Mouse (Mus musculus): Measurements from ENCODE around the gene Tmem132b. TPM values are rescaled to one million over a fixed set of nuclear protein-coding genes. Genes with fewer than 3 reads are reported as not detected.

Gene Tmem132b
- polyA plus RNA-seq, 1 experiment from 2014 or later = 0.41 TPM

DNA sequence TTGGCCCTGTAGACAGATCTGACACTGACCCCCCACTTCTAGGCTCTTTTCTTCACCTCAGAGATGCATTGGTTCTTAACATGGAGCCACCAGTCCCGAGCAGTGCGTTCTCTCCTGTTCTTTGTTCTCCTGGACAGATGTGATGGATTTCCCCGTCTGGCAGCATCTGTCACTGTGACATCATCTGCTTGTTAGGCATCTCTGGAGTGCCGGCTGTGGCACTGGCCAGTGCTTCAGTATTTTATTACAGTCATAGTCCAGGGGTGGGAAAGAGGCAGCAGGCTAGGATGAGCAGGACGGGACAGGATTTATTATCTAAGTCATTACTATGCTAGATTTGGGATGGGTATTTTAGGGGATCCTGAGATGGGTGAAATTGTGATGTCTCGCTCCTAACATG, 31.9 kb downstream of the Tmem132b start:
- H3K4me3 ChIP-seq = no peak overlapping the region
- peaks cover 10% of the 10 kb centered on the region; the same call in 1 of the 2 replicates for H3K9me3 ChIP-seq
- DNase-seq (ENCODE audit: low spot score) = peak; percentile 34
- WGBS = 65% methylated on average over 6 of the region's 6 CpGs
- H3K4me1 ChIP-seq (replicated peaks) = 0 out of 2 replicates have a peak, but pooled peaks cover 5% of the 10 kb centered on the region
- peak overlapping the region; percentile 35; the same call in 1 of the 2 replicates for H3K27ac ChIP-seq
- H3K36me3 ChIP-seq = no peaks in the 10 kb centered on the region
- H3K27me3 ChIP-seq (ENCODE audit: insufficient read depth, poor library complexity, severe bottlenecking) = no peaks in the 10 kb centered on the region

DNA sequence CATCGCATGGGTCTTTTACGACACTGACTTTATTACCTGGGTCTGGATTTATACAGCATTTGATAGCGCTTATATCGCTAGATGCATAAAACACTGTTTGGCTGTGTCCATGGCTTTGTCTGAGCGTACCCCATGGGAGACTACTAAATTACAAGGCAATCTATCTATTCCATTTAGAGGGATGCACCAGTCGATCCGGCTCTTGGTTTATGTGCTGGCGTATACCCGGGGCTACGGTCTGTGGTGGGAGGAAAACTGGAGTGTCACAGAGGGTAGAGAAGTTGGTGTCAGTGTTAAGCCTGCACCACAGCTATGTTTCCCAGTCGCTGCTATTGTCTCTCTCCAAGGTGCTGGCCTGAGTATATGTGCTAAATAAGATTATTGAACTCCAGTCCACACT, 34.2 kb downstream of the Tmem132b start:
- H3K27me3 ChIP-seq (ENCODE audit: insufficient read depth, poor library complexity, severe bottlenecking) = no peaks in the 10 kb centered on the region
- H3K4me1 ChIP-seq (replicated peaks) = 0 out of 2 replicates have a peak, but pooled peaks cover 5% of the 10 kb centered on the region
- no peaks in the 10 kb centered on the region for H3K36me3 ChIP-seq
- WGBS = 82% methylated on average over 11 of the region's 11 CpGs
- no peak for DNase-seq (ENCODE audit: low spot score)
- H3K9me3 ChIP-seq = peaks cover 10% of the 10 kb centered on the region; the same call in 1 of the 2 replicates
- H3K27ac ChIP-seq = no peak overlapping the region
- H3K4me3 ChIP-seq = no peak overlapping the region

DNA sequence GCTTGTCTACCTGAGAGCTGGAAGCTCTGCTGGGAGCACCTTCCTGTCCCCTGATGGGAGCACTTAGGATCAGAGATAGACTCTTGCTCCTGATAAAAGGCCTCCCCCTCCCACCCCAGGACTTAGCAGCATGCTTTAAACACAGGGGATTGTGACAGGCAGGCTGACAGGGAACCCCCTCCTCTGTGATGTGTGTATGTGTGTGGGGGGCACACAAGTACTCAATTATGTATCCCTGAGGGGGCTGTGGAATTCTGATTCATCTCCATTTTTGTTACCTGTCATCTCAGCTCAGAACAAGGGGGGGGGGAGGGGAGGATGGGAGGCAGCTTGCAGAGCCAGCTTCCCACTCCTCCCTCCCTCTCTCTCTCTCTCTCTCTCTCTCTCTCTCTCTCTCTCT, 36.9 kb downstream of the Tmem132b start:
- H3K27ac ChIP-seq = no peak overlapping the region
- no peaks in the 10 kb centered on the region for H3K9me3 ChIP-seq
- H3K4me3 ChIP-seq = no peak overlapping the region
- H3K4me1 ChIP-seq (replicated peaks) = 0 out of 2 replicates have a peak, but pooled peaks cover 3% of the 10 kb centered on the region
- H3K36me3 ChIP-seq = no peaks in the 10 kb centered on the region
- no peak for DNase-seq (ENCODE audit: low spot score)
- H3K27me3 ChIP-seq (ENCODE audit: insufficient read depth, poor library complexity, severe bottlenecking) = no peaks in the 10 kb centered on the region

DNA sequence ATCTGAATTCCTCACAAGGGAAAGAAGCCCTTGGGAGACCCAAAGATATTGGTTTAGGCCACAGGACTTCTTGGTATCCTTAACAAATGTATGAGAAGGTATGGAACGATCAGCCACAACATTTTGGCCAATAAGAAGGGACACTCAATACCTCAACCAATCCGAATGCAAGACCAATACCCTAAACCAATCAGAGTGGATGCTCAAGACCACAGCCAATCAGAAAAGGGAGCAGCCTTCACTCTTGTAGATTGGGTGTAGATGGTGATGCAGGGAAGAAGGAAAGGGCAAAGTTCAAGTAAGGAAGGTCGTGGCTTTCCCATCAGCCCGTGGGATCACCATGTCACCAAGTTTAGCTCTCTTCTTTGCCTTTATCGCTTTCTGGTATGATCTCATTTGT, 40.4 kb downstream of the Tmem132b start:
- WGBS = 88% methylated on average over 5 of the region's 5 CpGs
- Histone ChIP-seq H3K4me1 (replicated peaks) (peaks cover 22% of the 10 kb centered on the region), H3K36me3 (no peaks in the 10 kb centered on the region), H3K27ac (no peak overlapping the region), H3K9me3 (no peaks in the 10 kb centered on the region), H3K4me3 (no peak overlapping the region), H3K27me3 (ENCODE audit: insufficient read depth, poor library complexity, severe bottlenecking) (no peaks in the 10 kb centered on the region; the same call in 1 of the 2 replicates)
- DNase-seq (ENCODE audit: low spot score) = no peak

DNA sequence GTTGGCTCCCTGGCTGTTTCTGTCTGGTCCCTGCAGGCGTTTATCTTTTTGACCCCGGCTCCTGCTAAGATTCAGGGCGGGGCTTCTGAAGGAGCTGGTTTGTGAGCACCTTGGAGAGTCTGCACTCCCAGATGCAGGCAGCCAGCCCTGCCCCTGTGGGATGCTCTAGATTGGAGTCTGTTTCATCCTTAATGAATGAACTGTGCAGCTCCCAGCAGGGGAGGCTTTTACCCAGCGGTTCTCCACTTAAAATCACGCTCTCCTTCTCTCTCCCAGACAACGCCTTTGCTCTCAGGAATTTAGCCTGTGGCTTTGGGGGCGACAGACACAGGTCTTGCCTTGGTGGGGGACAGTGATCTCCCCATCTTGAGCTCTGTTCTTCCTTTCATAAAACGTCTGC, 43.3 kb downstream of the Tmem132b start:
- Histone ChIP-seq H3K9me3 (no peaks in the 10 kb centered on the region), H3K4me1 (replicated peaks) (peaks cover 24% of the 10 kb centered on the region), H3K27ac (no peak overlapping the region), H3K4me3 (no peak overlapping the region), H3K27me3 (ENCODE audit: insufficient read depth, poor library complexity, severe bottlenecking) (no peaks in the 10 kb centered on the region; the same call in 1 of the 2 replicates), H3K36me3 (no peaks in the 10 kb centered on the region)
- 4% methylated on average over 8 of the region's 8 CpGs for WGBS
- peak; percentile 18 for DNase-seq (ENCODE audit: low spot score)

DNA sequence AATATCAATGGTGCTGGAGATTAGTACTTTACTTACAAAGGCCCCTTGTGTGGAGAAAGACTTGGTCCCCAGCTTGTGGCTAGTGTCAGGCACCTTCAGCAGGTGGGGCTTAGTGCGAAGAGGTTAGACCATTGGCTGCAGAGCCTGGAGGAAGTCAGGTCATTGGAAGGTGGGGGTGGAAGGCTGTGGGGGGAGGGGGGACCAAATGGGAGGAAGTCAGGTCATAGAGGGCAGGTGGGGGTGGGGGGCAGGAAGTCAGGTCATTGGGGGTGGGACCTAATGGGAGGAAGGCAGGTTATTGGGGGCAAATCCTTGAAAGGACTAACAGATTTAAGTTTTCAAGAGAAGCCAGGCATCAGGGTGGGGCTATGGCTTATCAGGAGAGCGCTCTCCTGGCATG, 44.3 kb downstream of the Tmem132b start:
- Histone ChIP-seq H3K4me1 (replicated peaks) (peaks cover 24% of the 10 kb centered on the region), H3K36me3 (no peaks in the 10 kb centered on the region), H3K9me3 (no peaks in the 10 kb centered on the region), H3K4me3 (no peak overlapping the region), H3K27ac (no peak overlapping the region), H3K27me3 (ENCODE audit: insufficient read depth, poor library complexity, severe bottlenecking) (no peaks in the 10 kb centered on the region; the same call in 1 of the 2 replicates)
- DNase-seq (ENCODE audit: low spot score) = no peak
- whole genome bisulfite sequencing = 82% methylated on average over 2 of the region's 2 CpGs

DNA sequence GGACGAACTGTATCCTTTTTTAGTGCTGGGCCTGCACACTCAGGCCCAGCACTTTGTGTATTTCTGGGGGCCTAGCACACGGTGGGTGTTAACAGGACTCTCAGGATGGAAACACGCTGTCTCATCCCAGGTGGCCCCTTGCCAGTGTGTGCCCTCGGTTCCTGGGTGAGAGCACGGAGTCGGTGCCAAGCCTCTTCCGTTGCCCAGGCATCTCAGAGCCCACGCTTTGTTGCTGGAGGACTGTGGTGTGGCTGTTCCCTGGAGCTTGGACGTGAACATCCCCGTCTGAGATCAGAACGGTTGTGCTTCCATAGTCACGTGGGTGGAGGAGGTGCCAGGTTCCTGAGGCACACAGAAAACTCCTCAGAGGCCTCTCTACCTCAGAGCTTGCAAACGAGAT, 47.1 kb downstream of the Tmem132b start:
- 85% methylated on average over 13 of the region's 13 CpGs for WGBS
- no peak for DNase-seq (ENCODE audit: low spot score)
- no peaks in the 10 kb centered on the region; the same call in 1 of the 2 replicates for H3K27me3 ChIP-seq (ENCODE audit: insufficient read depth, poor library complexity, severe bottlenecking)

DNA sequence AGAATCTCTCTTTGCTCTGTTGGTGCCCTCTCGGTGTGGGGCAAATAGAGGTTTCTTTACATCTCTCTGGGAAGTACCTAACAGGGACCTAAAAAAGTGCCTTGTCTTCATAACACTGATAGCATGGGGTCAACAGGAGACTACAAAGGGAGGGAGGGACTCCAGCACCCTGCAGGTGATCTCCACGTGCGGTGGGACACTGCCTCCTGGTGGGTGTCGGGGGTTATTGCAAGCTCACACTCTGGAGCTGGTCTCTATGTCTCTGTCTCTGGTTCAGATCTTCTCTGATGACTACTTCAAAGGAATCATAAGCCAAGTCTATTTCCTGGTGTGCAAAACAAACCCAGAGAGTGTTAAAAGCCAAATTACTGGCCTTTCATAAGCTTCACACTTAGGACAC, 47.6 kb downstream of the Tmem132b start:
- Histone ChIP-seq H3K27ac (no peak overlapping the region), H3K4me1 (replicated peaks) (peaks cover 22% of the 10 kb centered on the region), H3K27me3 (ENCODE audit: insufficient read depth, poor library complexity, severe bottlenecking) (no peaks in the 10 kb centered on the region; the same call in 1 of the 2 replicates), H3K4me3 (no peak overlapping the region), H3K9me3 (no peaks in the 10 kb centered on the region), H3K36me3 (no peaks in the 10 kb centered on the region)
- no peak for DNase-seq (ENCODE audit: low spot score)
- WGBS = 55% methylated on average over 4 of the region's 4 CpGs

More for the DNA sequence above, 47.1 kb downstream of the Tmem132b start:
- Histone ChIP-seq H3K27ac (no peak overlapping the region), H3K9me3 (no peaks in the 10 kb centered on the region), H3K4me3 (no peak overlapping the region), H3K36me3 (no peaks in the 10 kb centered on the region), H3K4me1 (replicated peaks) (peaks cover 24% of the 10 kb centered on the region)

DNA sequence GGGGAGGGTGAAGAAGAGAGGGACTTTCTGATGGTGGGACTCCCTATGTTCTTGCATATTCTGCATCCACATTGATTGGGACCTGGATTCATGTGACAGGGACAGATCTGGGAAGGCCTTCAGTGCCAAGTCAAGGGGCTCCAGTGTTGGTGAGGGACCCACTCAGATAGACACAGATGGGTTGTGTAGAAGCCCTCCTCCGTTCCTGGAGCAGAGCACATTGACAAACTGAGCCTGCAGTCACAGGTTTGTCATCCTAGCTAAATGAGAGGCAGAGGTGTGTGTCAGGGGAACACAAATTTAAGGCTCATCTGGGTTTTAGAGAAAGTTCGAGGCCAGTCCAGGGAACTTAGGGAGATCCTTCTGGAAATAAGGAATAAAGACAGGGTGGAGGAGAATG, 51.7 kb downstream of the Tmem132b start:
- no peak overlapping the region for H3K27ac ChIP-seq
- no peak overlapping the region for H3K4me3 ChIP-seq
- no peaks in the 10 kb centered on the region for H3K27me3 ChIP-seq (ENCODE audit: insufficient read depth, poor library complexity, severe bottlenecking)
- DNase-seq (ENCODE audit: low spot score) = no peak
- H3K9me3 ChIP-seq = no peaks in the 10 kb centered on the region
- H3K4me1 ChIP-seq (replicated peaks) = no peaks in the 10 kb centered on the region
- H3K36me3 ChIP-seq = no peaks in the 10 kb centered on the region
- WGBS = 86% methylated on average over 2 of the region's 2 CpGs

DNA sequence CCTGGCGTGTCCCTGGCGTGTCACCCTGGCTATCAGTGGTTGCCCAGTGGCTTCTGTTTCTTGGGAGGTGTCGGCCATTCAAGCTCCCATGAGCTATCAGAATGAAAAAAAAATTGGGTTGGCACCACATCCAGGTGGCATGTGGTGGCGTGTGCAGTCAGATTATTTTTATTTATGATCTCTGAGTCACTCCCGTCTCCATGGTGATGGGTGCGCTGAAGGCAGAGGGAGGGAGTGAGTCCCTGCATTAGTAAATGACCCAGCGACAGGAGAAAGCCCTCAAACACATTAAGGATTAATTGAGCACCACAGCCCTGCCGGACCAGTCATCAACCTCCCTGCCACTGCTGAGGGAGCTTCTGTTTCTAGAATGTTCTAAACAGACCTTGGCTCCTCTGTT, 52.3 kb downstream of the Tmem132b start:
- H3K27me3 ChIP-seq (ENCODE audit: insufficient read depth, poor library complexity, severe bottlenecking) = no peaks in the 10 kb centered on the region
- no peak for DNase-seq (ENCODE audit: low spot score)
- 81% methylated on average over 8 of the region's 8 CpGs for whole genome bisulfite sequencing

DNA sequence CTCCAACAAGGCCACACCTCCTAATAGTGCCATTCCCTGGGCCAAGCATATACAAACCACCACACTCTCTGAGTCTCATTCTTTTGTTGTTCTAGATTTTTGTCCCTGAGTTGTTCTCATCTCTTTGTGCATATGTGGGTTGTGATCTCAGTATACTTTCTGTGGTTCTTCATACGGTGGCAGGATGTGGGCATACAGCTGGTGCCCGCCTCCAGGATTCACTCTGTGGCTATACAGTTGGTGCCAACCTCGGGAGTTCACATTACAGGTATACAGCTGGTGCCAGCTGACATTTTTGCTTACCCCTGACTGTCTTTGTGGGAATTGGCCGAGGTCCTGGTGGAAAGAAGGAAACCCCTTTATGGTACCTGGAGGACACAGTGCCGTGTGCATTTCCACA, 53.6 kb downstream of the Tmem132b start:
- Histone ChIP-seq H3K4me3 (no peak overlapping the region), H3K36me3 (no peaks in the 10 kb centered on the region), H3K27me3 (ENCODE audit: insufficient read depth, poor library complexity, severe bottlenecking) (peaks cover 3% of the 10 kb centered on the region; the same call in 1 of the 2 replicates), H3K4me1 (replicated peaks) (peaks cover 13% of the 10 kb centered on the region), H3K27ac (no peak overlapping the region), H3K9me3 (no peaks in the 10 kb centered on the region)
- WGBS = 91% methylated on average over 5 of the region's 5 CpGs
- DNase-seq (ENCODE audit: low spot score) = no peak

More for the DNA sequence above, 52.3 kb downstream of the Tmem132b start:
- Histone ChIP-seq H3K9me3 (no peaks in the 10 kb centered on the region), H3K36me3 (no peaks in the 10 kb centered on the region), H3K4me3 (no peak overlapping the region), H3K27ac (no peak overlapping the region), H3K4me1 (replicated peaks) (peaks cover 3% of the 10 kb centered on the region)

DNA sequence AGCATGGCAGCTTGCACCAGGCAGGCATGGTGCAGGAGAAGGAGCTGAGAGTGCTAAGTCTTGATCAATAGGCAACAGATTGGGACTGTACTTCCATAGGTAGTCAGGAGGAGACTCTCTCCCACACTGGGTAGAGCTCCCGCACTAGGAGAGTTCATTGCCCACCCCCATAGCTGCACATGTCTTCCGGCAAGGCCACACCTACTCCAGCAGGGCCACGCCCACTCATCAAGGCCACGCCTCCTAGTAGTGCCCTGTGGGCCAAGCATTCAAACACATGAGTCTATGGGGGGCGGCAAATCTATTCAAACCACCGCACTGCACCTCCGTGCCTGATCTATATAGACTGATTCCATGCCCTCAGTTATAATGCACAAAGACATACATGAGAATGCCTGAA, 56.6 kb downstream of the Tmem132b start:
- Histone ChIP-seq H3K4me3 (no peak overlapping the region), H3K4me1 (replicated peaks) (peaks cover 13% of the 10 kb centered on the region), H3K27ac (no peak overlapping the region), H3K9me3 (no peaks in the 10 kb centered on the region), H3K36me3 (no peaks in the 10 kb centered on the region), H3K27me3 (ENCODE audit: insufficient read depth, poor library complexity, severe bottlenecking) (peaks cover 15% of the 10 kb centered on the region; the same call in 1 of the 2 replicates)
- WGBS = 63% methylated on average over 7 of the region's 7 CpGs
- no peak for DNase-seq (ENCODE audit: low spot score)

DNA sequence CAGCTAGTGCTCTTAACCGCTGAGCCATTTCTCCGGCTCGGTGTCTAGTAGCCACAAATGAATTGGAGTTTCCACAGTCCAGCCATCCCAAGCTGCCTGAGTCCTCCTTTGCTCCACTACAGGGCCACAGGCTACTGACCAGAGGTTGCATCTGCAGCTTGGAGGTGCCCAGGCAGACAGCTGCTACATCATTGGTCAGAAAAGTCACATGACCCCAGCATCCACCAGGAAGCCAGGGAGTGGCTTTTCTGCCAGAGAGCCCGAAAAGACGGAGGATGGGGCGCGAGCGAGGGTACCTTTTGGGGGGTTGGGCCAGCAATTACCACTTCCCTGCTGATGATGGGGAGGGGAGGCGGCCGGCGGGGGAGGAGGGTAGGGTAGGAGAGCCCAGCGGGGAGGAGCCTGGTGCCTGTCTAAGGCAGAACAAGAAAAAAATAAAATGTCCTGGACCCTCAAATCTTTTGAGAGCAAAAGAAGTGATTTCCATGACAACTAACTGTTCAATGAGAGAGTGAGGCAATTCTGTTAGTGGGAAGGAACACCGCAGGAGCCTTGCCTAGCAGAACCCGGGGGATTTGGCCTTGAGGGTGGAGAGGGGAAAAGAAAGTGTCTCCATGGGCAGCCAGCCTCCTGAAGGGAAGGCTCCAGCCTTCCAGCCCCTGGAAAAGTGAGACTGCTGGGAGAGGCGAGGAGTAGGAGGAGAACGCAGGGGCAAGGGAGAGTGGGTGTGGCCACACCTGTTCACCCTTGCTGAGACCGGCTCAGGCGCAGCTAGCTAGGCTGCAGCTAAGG, 57.5 kb downstream of the Tmem132b start:
- DNase-seq (ENCODE audit: low spot score) = peak; percentile 72
- H3K4me3 ChIP-seq = peak overlapping the region; percentile 57
- H3K4me1 ChIP-seq (replicated peaks) = peaks cover 13% of the 10 kb centered on the region
- H3K36me3 ChIP-seq = no peaks in the 10 kb centered on the region
- no peaks in the 10 kb centered on the region for H3K9me3 ChIP-seq
- WGBS = 6% methylated on average over 18 of the region's 18 CpGs
- H3K27ac ChIP-seq = peak overlapping the region; percentile 84
- H3K27me3 ChIP-seq (ENCODE audit: insufficient read depth, poor library complexity, severe bottlenecking) = peaks cover 15% of the 10 kb centered on the region
